Mouse (Mus musculus): ENCODE measurements at regions not wholly inside any gene's neighbourhood (a gene's known extent, or its start where the extent isn't known, plus 50 kb on each side); places are given as distances from the start of the nearest gene placed in this dataset.
A peak's percentile ranks its signal among the peaks of the same experiment; 100 is the strongest.
"Not testable (repeated sequence)": the region's sequence is repeated elsewhere in the genome, so short reads cannot be mapped to it uniquely, and the experiment has no call there.

DNA sequence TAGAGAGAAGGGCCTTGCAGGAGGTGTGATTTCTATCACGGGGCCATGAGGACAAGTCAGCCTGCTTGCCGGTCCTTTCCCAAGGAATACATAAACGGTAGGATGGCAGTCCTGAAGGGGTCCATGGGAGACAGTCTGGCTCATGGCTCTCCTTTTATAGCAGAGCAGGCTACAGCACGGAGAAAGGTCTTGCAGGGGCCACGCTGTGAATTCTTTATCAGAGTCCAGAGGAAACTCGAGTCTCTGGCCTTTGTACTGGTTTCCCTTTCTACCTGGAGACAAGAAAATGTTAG, 1984.0 kb downstream of the 4930444P10Rik start:
- no peaks in the 10 kb centered on the region for H3K27me3 ChIP-seq (replicated peaks; ENCODE audit: control insufficient read depth, insufficient read depth, low read length)
- H3K4me2 ChIP-seq (ENCODE audit: low read depth, low read length): no peak overlapping the region
- no peak overlapping the region for H3K4me3 ChIP-seq (ENCODE audit: low read depth, low read length)
- DNase-seq (ENCODE audit: low spot score) (no peak), ATAC-seq (ENCODE audit: low read depth) (no peak)
- no peak overlapping the region for H3K27ac ChIP-seq (replicated peaks; ENCODE audit: low read depth, low read length)
- H3K9me3 ChIP-seq (ENCODE audit: control insufficient read depth, low read length): no peaks in the 10 kb centered on the region
- 0 out of 2 replicates have a peak, but pooled peaks cover 4% of the 10 kb centered on the region for H3K4me1 ChIP-seq (ENCODE audit: control insufficient read depth, insufficient read depth, low read length)
- H3K36me3 ChIP-seq (ENCODE audit: control insufficient read depth, insufficient read depth, low read length): no peaks in the 10 kb centered on the region
- WGBS: 46% methylated on average over 6 of the region's 6 CpGs
- no peak overlapping the region for H3K9ac ChIP-seq (ENCODE audit: low read depth, low read length)

DNA sequence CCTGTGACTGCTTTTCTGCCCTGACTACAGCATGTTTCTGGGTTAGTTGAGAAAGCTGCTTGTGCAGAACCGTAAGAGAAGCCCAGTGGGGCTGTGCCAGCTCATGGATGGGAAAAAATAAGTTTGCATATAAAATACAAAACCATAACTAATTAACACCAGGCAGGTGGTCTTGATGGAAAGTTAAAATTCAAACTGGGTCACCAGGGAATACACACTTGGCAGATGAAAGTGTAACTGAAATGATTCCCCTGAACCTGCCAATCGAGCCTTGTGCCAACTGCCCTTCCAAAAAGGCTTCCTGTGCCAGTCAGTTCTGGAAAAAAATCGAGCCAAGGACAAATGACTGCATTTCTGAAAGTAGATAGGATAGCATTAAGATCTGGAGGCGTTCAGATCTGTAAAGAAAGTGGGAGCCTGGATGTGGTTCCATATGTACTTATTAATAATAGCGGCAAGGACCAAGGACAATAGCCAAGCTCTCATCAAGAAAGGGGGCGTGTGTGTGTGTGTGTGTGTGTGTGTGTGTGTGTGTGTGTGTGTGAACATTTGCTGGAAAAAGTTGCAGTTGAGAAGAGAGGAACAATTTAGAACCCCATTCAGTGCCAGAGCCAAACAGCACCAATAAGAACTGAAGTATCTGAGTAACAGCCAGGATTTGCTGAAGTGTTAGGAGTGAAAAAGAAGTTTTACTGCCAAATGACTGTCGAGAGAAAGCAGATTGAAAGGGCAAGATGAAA, 1984.5 kb downstream of the 4930444P10Rik start:
- ATAC-seq (ENCODE audit: low read depth): peak; percentile 33; the same call in 1 of the 2 replicates
- H3K4me2 ChIP-seq (ENCODE audit: low read depth, low read length): no peak overlapping the region
- H3K4me1 ChIP-seq (ENCODE audit: control insufficient read depth, insufficient read depth, low read length): 0 out of 2 replicates have a peak, but pooled peaks cover 4% of the 10 kb centered on the region
- WGBS: 47% methylated on average over 7 of the region's 7 CpGs
- H3K9ac ChIP-seq (ENCODE audit: low read depth, low read length): no peak overlapping the region
- H3K9me3 ChIP-seq (ENCODE audit: control insufficient read depth, low read length): no peaks in the 10 kb centered on the region
- no peak overlapping the region for H3K4me3 ChIP-seq (ENCODE audit: low read depth, low read length)
- no peak overlapping the region; the same call in 1 of the 2 replicates for H3K27ac ChIP-seq (replicated peaks; ENCODE audit: low read depth, low read length)
- peak; percentile 83 for DNase-seq (ENCODE audit: low spot score)
- H3K36me3 ChIP-seq (ENCODE audit: control insufficient read depth, insufficient read depth, low read length): no peaks in the 10 kb centered on the region
- H3K27me3 ChIP-seq (replicated peaks; ENCODE audit: control insufficient read depth, insufficient read depth, low read length): no peaks in the 10 kb centered on the region

GRCm38 (mm10) chr1:14105521-14105920, 1987.6 kb downstream of the 4930444P10Rik start:
- H3K4me1 ChIP-seq (ENCODE audit: control insufficient read depth, insufficient read depth, low read length); H3K9me3 ChIP-seq (ENCODE audit: control insufficient read depth, low read length); H3K36me3 ChIP-seq (ENCODE audit: control insufficient read depth, insufficient read depth, low read length); H3K27me3 ChIP-seq (replicated peaks; ENCODE audit: control insufficient read depth, insufficient read depth, low read length); H3K4me3 ChIP-seq (ENCODE audit: low read depth, low read length); H3K9ac ChIP-seq (ENCODE audit: low read depth, low read length); H3K4me2 ChIP-seq (ENCODE audit: low read depth, low read length); H3K27ac ChIP-seq (replicated peaks; ENCODE audit: low read depth, low read length); DNase-seq (ENCODE audit: low spot score); ATAC-seq (ENCODE audit: low read depth): not testable (repeated sequence)
- WGBS: 84% methylated on average over 4 of the region's 6 CpGs

DNA sequence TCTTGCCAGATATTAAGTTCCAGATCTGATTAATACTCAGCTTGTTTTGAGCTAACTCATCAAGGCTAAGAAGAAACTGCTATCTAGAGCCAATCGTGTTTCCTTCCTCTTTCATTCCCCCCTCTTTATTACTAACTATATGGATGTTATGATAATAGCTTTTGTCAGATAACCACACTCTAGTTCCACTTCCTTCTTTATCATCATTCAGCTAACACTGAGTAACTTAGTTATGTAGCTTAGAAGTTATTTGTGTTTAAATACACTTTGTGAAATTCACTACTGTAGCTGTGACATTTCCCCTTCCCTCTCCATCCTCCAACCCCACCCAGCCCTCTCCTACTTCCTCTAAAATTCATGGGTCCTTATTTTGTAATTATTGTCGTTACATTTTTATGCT, 1988.6 kb downstream of the 4930444P10Rik start:
- no peak overlapping the region for H3K27ac ChIP-seq (replicated peaks; ENCODE audit: low read depth, low read length)
- no peaks in the 10 kb centered on the region for H3K36me3 ChIP-seq (ENCODE audit: control insufficient read depth, insufficient read depth, low read length)
- H3K9ac ChIP-seq (ENCODE audit: low read depth, low read length): no peak overlapping the region
- WGBS: 85% methylated on average over 2 of the region's 2 CpGs
- no peaks in the 10 kb centered on the region for H3K27me3 ChIP-seq (replicated peaks; ENCODE audit: control insufficient read depth, insufficient read depth, low read length)
- no peak for ATAC-seq (ENCODE audit: low read depth)
- no peak for DNase-seq (ENCODE audit: low spot score)
- no peaks in the 10 kb centered on the region for H3K9me3 ChIP-seq (ENCODE audit: control insufficient read depth, low read length)
- H3K4me2 ChIP-seq (ENCODE audit: low read depth, low read length): no peak overlapping the region
- H3K4me3 ChIP-seq (ENCODE audit: low read depth, low read length): no peak overlapping the region
- H3K4me1 ChIP-seq (ENCODE audit: control insufficient read depth, insufficient read depth, low read length): 0 out of 2 replicates have a peak, but pooled peaks cover 4% of the 10 kb centered on the region

DNA sequence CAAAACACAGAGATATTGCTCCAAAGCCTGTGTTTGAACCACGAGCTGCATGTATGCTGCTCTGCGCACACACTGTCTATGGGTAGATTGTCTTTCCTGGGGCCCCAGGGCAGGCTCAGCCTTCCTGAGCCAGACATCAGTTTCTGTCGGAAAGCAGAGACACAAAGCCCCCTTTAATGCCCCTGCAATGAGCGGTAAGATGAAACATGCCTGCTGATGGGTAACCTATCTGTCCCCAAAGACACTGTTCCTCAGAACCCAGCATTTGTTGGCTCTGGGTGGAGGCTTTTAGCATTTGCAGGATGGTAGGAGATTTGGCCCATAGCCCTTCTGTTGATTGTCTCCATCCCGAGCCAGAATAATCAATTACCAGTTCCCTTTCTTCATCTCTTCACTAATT, 1994.1 kb downstream of the 4930444P10Rik start:
- H3K4me2 ChIP-seq (ENCODE audit: low read depth, low read length): no peak overlapping the region
- WGBS: 27% methylated on average over 5 of the region's 5 CpGs
- no peak overlapping the region for H3K4me3 ChIP-seq (ENCODE audit: low read depth, low read length)
- H3K4me1 ChIP-seq (ENCODE audit: control insufficient read depth, insufficient read depth, low read length): no peaks in the 10 kb centered on the region
- no peaks in the 10 kb centered on the region for H3K36me3 ChIP-seq (ENCODE audit: control insufficient read depth, insufficient read depth, low read length)
- H3K27me3 ChIP-seq (replicated peaks; ENCODE audit: control insufficient read depth, insufficient read depth, low read length): no peaks in the 10 kb centered on the region
- no peak overlapping the region for H3K9ac ChIP-seq (ENCODE audit: low read depth, low read length)
- DNase-seq (ENCODE audit: low spot score) (peak; percentile 41), ATAC-seq (ENCODE audit: low read depth) (no peak)
- H3K27ac ChIP-seq (replicated peaks; ENCODE audit: low read depth, low read length): no peak overlapping the region
- no peaks in the 10 kb centered on the region for H3K9me3 ChIP-seq (ENCODE audit: control insufficient read depth, low read length)

GRCm38 (mm10) chr1:14097567-14098228, 1995.4 kb downstream of the 4930444P10Rik start:
- ATAC-seq (ENCODE audit: low read depth): peak; percentile 91
- H3K36me3 ChIP-seq (ENCODE audit: control insufficient read depth, insufficient read depth, low read length): no peaks in the 10 kb centered on the region
- DNase-seq (ENCODE audit: low spot score): peak; percentile 51
- H3K27ac ChIP-seq (replicated peaks; ENCODE audit: low read depth, low read length): no peak overlapping the region
- H3K9me3 ChIP-seq (ENCODE audit: control insufficient read depth, low read length): no peaks in the 10 kb centered on the region
- H3K9ac ChIP-seq (ENCODE audit: low read depth, low read length): no peak overlapping the region
- no peak overlapping the region for H3K4me3 ChIP-seq (ENCODE audit: low read depth, low read length)
- no peak overlapping the region for H3K4me2 ChIP-seq (ENCODE audit: low read depth, low read length)
- H3K27me3 ChIP-seq (replicated peaks; ENCODE audit: control insufficient read depth, insufficient read depth, low read length): no peaks in the 10 kb centered on the region
- H3K4me1 ChIP-seq (ENCODE audit: control insufficient read depth, insufficient read depth, low read length): no peaks in the 10 kb centered on the region
- 27% methylated on average over 5 of the region's 5 CpGs for WGBS

DNA sequence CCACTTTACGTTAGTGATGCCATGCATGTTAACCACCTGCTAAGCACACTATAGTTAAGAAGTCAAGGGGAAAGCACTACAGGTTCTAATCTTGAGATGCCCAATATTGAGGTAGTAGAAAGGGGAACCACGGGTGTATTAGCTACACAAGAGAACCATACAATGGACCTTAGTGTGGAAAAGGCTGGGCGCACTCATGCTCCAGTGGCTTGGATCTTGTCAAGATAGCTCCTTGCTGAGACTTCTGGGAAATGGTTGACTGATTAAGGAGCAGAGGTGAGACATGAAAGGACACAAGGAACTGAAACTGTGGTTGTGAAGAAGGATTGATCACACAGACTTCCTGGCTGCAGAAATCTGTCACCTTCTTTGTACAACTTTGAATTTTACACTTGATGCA, 2028.3 kb downstream of the 4930444P10Rik start:
- 93% methylated on average over 3 of the region's 3 CpGs for WGBS
- H3K4me1 ChIP-seq (ENCODE audit: control insufficient read depth, insufficient read depth, low read length): no peaks in the 10 kb centered on the region
- H3K36me3 ChIP-seq (ENCODE audit: control insufficient read depth, insufficient read depth, low read length): no peaks in the 10 kb centered on the region
- H3K9ac ChIP-seq (ENCODE audit: low read depth, low read length): no peak overlapping the region
- H3K4me3 ChIP-seq (ENCODE audit: low read depth, low read length): no peak overlapping the region
- DNase-seq (ENCODE audit: low spot score): no peak
- no peak overlapping the region for H3K4me2 ChIP-seq (ENCODE audit: low read depth, low read length)
- no peaks in the 10 kb centered on the region for H3K27me3 ChIP-seq (replicated peaks; ENCODE audit: control insufficient read depth, insufficient read depth, low read length)
- H3K9me3 ChIP-seq (ENCODE audit: control insufficient read depth, low read length): no peaks in the 10 kb centered on the region
- no peak for ATAC-seq (ENCODE audit: low read depth)
- H3K27ac ChIP-seq (replicated peaks; ENCODE audit: low read depth, low read length): no peak overlapping the region

DNA sequence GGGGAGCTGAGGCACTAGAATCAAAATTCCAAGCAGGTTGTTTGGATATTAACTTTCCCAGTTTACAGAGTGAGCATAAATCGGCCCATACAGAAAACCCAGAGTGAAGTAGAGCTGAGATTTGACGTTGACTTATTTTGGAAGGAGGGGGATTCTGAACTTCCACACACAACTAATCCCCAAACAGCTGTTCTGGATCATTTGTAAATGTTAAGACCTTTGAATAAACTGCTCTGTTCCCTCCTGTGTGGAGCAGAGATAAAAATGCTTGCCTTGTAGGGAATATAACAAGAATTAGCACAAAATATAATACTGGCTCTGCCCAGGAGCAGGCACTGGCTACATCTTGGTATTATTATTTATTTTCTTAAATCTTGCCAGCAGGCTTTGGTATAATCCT, 2057.0 kb downstream of the 4930444P10Rik start:
- no peaks in the 10 kb centered on the region for H3K36me3 ChIP-seq (ENCODE audit: control insufficient read depth, insufficient read depth, low read length)
- H3K27me3 ChIP-seq (replicated peaks; ENCODE audit: control insufficient read depth, insufficient read depth, low read length): no peaks in the 10 kb centered on the region
- no peaks in the 10 kb centered on the region for H3K4me1 ChIP-seq (ENCODE audit: control insufficient read depth, insufficient read depth, low read length)
- H3K9me3 ChIP-seq (ENCODE audit: control insufficient read depth, low read length): no peaks in the 10 kb centered on the region
- no peak for ATAC-seq (ENCODE audit: low read depth)
- H3K9ac ChIP-seq (ENCODE audit: low read depth, low read length): no peak overlapping the region
- H3K4me3 ChIP-seq (ENCODE audit: low read depth, low read length): no peak overlapping the region
- 42% methylated on average over 2 of the region's 2 CpGs for WGBS
- H3K27ac ChIP-seq (replicated peaks; ENCODE audit: low read depth, low read length): no peak overlapping the region
- DNase-seq (ENCODE audit: low spot score): peak; percentile 57
- no peak overlapping the region for H3K4me2 ChIP-seq (ENCODE audit: low read depth, low read length)

- peak; percentile 86 for DNase-seq (ENCODE audit: low spot score)
- H3K27ac ChIP-seq (replicated peaks; ENCODE audit: low read depth, low read length): no peak overlapping the region
- WGBS: 53% methylated on average over 9 of the region's 9 CpGs
- no peak overlapping the region for H3K4me3 ChIP-seq (ENCODE audit: low read depth, low read length)
- no peaks in the 10 kb centered on the region for H3K27me3 ChIP-seq (replicated peaks; ENCODE audit: control insufficient read depth, insufficient read depth, low read length)
- no peak overlapping the region for H3K9ac ChIP-seq (ENCODE audit: low read depth, low read length)
- no peaks in the 10 kb centered on the region for H3K36me3 ChIP-seq (ENCODE audit: control insufficient read depth, insufficient read depth, low read length)
- peak; percentile 55; the same call in 1 of the 2 replicates for ATAC-seq (ENCODE audit: low read depth)
- no peak overlapping the region for H3K4me2 ChIP-seq (ENCODE audit: low read depth, low read length)
- no peaks in the 10 kb centered on the region for H3K9me3 ChIP-seq (ENCODE audit: control insufficient read depth, low read length)
- no peaks in the 10 kb centered on the region for H3K4me1 ChIP-seq (ENCODE audit: control insufficient read depth, insufficient read depth, low read length)
Observed at GRCm38 (mm10) chr1:14011484-14011883, 2081.6 kb downstream of the 4930444P10Rik start.

Measured in embryonic facial prominence, embryonic 14.5 days (tissue).